Mouse (Mus musculus) CD4-positive, CD25-positive, alpha-beta regulatory T cell, adult 4 months (primary cell): Measurements from ENCODE around the gene Morc2b. TPM values are rescaled to one million over a fixed set of nuclear protein-coding genes. Genes with fewer than 3 reads are reported as not detected.
A peak's percentile ranks its signal among the peaks of the same experiment; 100 is the strongest.
"Not testable (repeated sequence)": the region's sequence is repeated elsewhere in the genome, so short reads cannot be mapped to it uniquely, and the experiment has no call there.

Experiments
- ATAC-seq: one replicate; pipeline ENCODE4 v1.8.0; 2017
- polyA plus RNA-seq, 2 experiments: library from polyadenylated mRNA; unstranded; fragments of 100-300 nt; shearing (Covaris generic); gene quantifications; one replicate each; pipeline ENCODE4 v1.2.1; 2017

Gene Morc2b
- not detected for polyA plus RNA-seq

DNA sequence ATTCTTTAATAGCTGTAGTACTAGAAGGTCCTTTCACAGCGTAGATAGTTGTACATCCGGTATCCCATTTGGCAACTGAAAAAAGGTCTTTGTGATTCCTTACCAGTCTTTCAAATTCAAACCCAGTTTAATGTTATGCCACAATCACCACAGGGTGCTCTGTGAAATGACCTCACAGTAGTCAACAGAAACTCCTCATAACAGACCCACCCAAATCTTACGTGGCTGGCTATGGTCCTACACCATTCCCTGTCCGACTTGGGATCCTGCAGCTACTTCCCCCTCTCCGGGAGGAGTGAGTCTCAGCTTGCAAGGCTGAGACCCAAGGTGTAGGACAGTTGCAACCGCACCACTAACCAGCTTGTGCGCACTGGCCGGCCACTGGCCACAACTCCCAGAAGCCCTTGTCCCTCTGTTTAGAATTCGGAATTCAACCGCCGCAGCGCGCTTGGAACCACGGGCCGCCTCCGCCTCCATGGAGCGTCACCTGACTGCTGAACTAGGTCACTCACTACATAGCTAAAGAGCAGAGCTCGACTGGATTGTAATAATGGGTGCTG is at the start of gene Morc2b:
Gene Morc2b (minus strand): TSS at position 423 of the 560 bp plus-strand sequence.
- ATAC-seq = no peak

DNA sequence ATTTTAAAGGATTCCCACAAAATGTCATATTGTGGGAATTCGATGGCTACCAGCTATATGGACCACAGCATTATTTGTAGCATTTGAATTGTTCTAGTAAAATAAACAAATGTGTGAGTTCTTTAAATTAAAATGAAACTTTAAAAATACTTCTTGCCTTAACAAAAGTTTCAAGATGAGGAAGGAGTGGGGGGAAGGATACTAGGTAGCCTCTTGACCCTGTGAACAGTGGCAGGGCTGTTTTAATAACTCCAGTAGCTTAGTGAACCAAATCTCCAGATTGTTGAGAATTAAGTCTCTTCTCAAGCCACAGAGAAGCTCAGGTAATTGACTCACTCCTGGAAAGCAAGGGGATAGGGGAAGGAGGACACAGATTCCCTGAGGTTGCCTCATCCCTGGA is 28.7 kb upstream of the Morc2b start, which contains the start of gene Olfr55:
Gene Olfr55 (plus strand): TSS at position 301 of the 400 bp plus-strand sequence.
- not testable (repeated sequence) for ATAC-seq

GRCm38 (mm10) chr17:33126257-33126656 is 13.2 kb downstream of the Morc2b start:
- ATAC-seq = no peak

GRCm38 (mm10) chr17:33124546-33124945 is 14.9 kb downstream of the Morc2b start:
- ATAC-seq = no peak

DNA sequence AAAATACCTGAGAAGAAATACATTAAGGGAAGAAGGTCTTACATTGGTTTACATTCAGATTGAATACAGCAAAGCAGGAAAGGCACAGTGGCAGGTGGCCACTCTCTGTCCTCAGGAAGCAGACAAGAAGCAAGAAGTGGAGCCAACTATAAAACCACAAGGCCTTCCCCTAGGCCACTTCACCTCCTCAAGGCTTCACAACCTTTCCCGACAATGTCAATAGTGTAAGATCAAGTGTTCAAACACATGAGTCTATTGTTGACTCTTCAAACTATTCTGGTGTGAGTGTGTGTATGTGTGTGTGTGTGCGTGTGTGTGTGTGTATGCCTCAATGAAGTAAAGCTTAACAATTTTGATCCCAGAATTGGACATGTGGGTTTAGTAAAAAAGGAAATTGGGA is 42.1 kb downstream of the Morc2b start:
- no peak for ATAC-seq

- ATAC-seq = peak; percentile 50
Measured at GRCm38 (mm10) chr17:33092391-33093193, 46.9 kb downstream of the Morc2b start.

- ATAC-seq = no peak
Measured at GRCm38 (mm10) chr17:33091630-33092029, 47.9 kb downstream of the Morc2b start.

GRCm38 (mm10) chr17:33089220-33089949 is 50.1 kb downstream of the Morc2b start, which contains the start of gene Zfp563:
Gene Zfp563, plus strand, starts transcription at chr17:33089310.
- peak; percentile 90 for ATAC-seq

GRCm38 (mm10) chr17:33067958-33068357 is 71.5 kb downstream of the Morc2b start, which contains the start of gene 4921501E09Rik:
Gene 4921501E09Rik, minus strand, starts transcription at chr17:33068058.
- no peak for ATAC-seq

Other genes with a start within 250 kb of the Morc2b start
- gene Zfp870, start 248.0 kb downstream of the Morc2b start, polyA plus RNA-seq = 10 to 100 TPM; 11.6 to 13.8 TPM
- gene Cyp4f14, start 222.3 kb downstream of the Morc2b start, polyA plus RNA-seq = not detected
- gene Cyp4f13, start 192.3 kb downstream of the Morc2b start, polyA plus RNA-seq = 10 to 100 TPM; 43.6 to 81.3 TPM
- gene Zfp472, start 173.9 kb downstream of the Morc2b start, polyA plus RNA-seq = 10 to 100 TPM; 23.1 to 26.6 TPM
- gene Zfp952, start 146.6 kb downstream of the Morc2b start, polyA plus RNA-seq = 10 to 100 TPM; 14.7 to 17.3 TPM
- 1 to 10 TPM; 7.8 to 9.7 TPM for gene Zfp763, start 106.3 kb downstream of the Morc2b start, polyA plus RNA-seq
- gene 4921501E09Rik, start 71.6 kb downstream of the Morc2b start, polyA plus RNA-seq = not detected
- 1 to 10 TPM; 6.5 to 7.0 TPM for gene Zfp563, start 50.4 kb downstream of the Morc2b start, polyA plus RNA-seq
- gene Olfr55, start 28.8 kb upstream of the Morc2b start, polyA plus RNA-seq = not detected
- not detected for gene Olfr239, start 51.6 kb upstream of the Morc2b start, polyA plus RNA-seq
- not detected for gene Olfr1564, start 82.0 kb upstream of the Morc2b start, polyA plus RNA-seq
- 10 to 100 TPM; 15.6 to 15.7 TPM for gene Zfp955a, start 115.5 kb upstream of the Morc2b start, polyA plus RNA-seq
- under 1 TPM in 1 of 2 experiments, not detected in 1; 0.05 TPM for gene Olfr63, start 125.0 kb upstream of the Morc2b start, polyA plus RNA-seq
- 10 to 100 TPM; 10.1 to 12.6 TPM for gene Zfp955b, start 149.9 kb upstream of the Morc2b start, polyA plus RNA-seq
- gene Zfp81, start 219.2 kb upstream of the Morc2b start, polyA plus RNA-seq = 10 to 100 TPM in 1 of 2 experiments, 1 to 10 TPM in 1; 7.5 to 10.2 TPM